Mouse (Mus musculus) cortical plate, adult 2 months (tissue): Measurements from ENCODE around the gene Oaz1.

Source experiments
- CTCF ChIP-seq: fragments of 200-500 bp; IDR thresholded peaks from 2 replicates; pipeline ENCODE4 v1.5.1; 2011; ENCODE audit warnings: mild to moderate bottlenecking, control low read depth, low read length; ENCODE audit not compliant: insufficient read depth; ENCODE audit errors: extremely low read depth
- POLR2A ChIP-seq: fragments of 200-500 bp; IDR thresholded peaks from 2 replicates; pipeline ENCODE4 v1.6.1; 2011; ENCODE audit warnings: mild to moderate bottlenecking, low read length, control low read depth; ENCODE audit not compliant: insufficient read depth; ENCODE audit errors: extremely low read depth

DNA sequence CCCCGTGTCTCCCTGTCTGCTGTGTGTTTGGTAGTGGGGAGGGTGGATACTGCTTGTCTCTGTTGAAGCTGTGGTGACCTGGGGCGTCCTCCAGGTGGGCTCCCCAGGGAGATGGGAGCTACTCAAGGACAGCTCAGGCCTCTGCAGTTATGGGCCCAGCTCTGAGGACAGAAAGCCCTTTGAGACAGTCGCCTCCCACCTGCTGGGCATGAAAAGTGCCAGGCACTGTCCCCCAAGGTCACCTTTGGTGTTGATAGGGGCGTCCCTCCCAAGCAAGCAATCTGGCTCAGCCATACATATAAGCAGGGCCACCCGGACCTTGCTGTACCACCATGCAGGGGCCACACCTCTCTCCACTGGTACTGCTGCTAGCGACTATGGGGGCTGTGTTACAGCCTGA is 21.5 kb upstream of the Oaz1 start, which contains the start of gene Amh:
- TF ChIP-seq CTCF (no peak), POLR2A (no peak)
